Mouse (Mus musculus) hindbrain, postnatal 0 days (tissue): ENCODE results near the gene Nfs1. TPM values are rescaled to one million over a fixed set of nuclear protein-coding genes. Genes with fewer than 3 reads are reported as not detected.
A peak's percentile ranks its signal among the peaks of the same experiment; 100 is the strongest.

Experiments used
- ATAC-seq: fragments of 200-750 bp; cut with Nextera tagmentation; 2 replicates; pipeline ENCODE4 v1.8.0; 2017; ENCODE audit warnings: mild to moderate bottlenecking, moderate TSS enrichment, moderate library complexity
- DNase-seq: peaks from one replicate; pipeline ENCODE4 v3.0.0-alpha.2; 2015; ENCODE audit warnings: low spot score
- H3K27ac ChIP-seq: fragments of 300-500 bp; sonication (generic); 2 replicates; pipeline ENCODE4 v1.5.1; 2014; ENCODE audit warnings: mild to moderate bottlenecking
- H3K27me3 ChIP-seq: fragments of 300-500 bp; sonication (generic); 2 replicates; pipeline ENCODE4 v1.6.1; 2014; ENCODE audit warnings: low read length, mixed read lengths; ENCODE audit not compliant: insufficient read depth
- H3K36me3 ChIP-seq: fragments of 300-500 bp; sonication (generic); 2 replicates; pipeline ENCODE4 v1.6.1; 2014; ENCODE audit warnings: low read length, mixed read lengths; ENCODE audit not compliant: insufficient read depth
- H3K4me1 ChIP-seq: fragments of 300-500 bp; sonication (generic); 2 replicates; pipeline ENCODE4 v1.6.1; 2014; ENCODE audit warnings: antibody characterized with exemption, low read length, mixed read lengths; ENCODE audit not compliant: insufficient read depth
- H3K4me2 ChIP-seq: fragments of 300-500 bp; sonication (generic); 2 replicates; pipeline ENCODE4 v1.6.1; 2014; ENCODE audit warnings: low read depth, mild to moderate bottlenecking, low read length, moderate library complexity, mixed read lengths
- H3K4me3 ChIP-seq: fragments of 300-500 bp; sonication (generic); 2 replicates; pipeline ENCODE4 v1.5.1; 2014; ENCODE audit warnings: low read length
- H3K9ac ChIP-seq: fragments of 300-500 bp; sonication (generic); replicated peaks from 2 replicates; pipeline ENCODE4 v1.6.1; 2014; ENCODE audit warnings: mild to moderate bottlenecking, low read length, moderate library complexity, mixed read lengths
- H3K9me3 ChIP-seq: fragments of 300-500 bp; sonication (generic); 2 replicates; pipeline ENCODE4 v1.6.1; 2016; ENCODE audit warnings: low read length, mixed read lengths
- CTCF ChIP-seq: IDR thresholded peaks from 2 replicates; pipeline ENCODE4 v1.5.1; 2016; ENCODE audit warnings: antibody characterized with exemption, control low read depth, low read depth
- WGBS: fragments of 180-500 bp; shearing (Covaris S2); extraction: QIAGEN DNeasy Blood & Tissue Kit; methylation state at CpG from one replicate; pipeline ENCODE4 v1.1.7; 2014; 5-methylcytosine and 5-hydroxymethylcytosine counted together
- polyA plus RNA-seq: library from polyadenylated mRNA; unstranded; fragments of >200 nt; fragmentation: Nextera tagmentation; extraction: Ambion mirVana; gene quantifications from 2 replicates; pipeline ENCODE4 v1.2.1, GENCODE M21; 2015
- total RNA-seq: library from RNA; depleted of rRNA; stranded (reverse); fragments of >200 nt; gene quantifications from 2 replicates; pipeline ENCODE4 v1.2.3, GENCODE M21; 2014

The Nfs1 gene
- total and polyA plus RNA-seq, 2 experiments from 2014 or later = 39.2 to 49.2 TPM

- H3K36me3 ChIP-seq = peaks cover 13% of the 10 kb centered on the region
- DNase-seq (no peak), ATAC-seq (no peak)
- H3K27me3 ChIP-seq = no peaks in the 10 kb centered on the region
- no peak for TF ChIP-seq CTCF
- peak overlapping the region; percentile 67 for H3K4me2 ChIP-seq
- H3K9me3 ChIP-seq = no peaks in the 10 kb centered on the region
- H3K27ac ChIP-seq = peak overlapping the region; percentile 99; the same call in 1 of the 2 replicates
- H3K9ac ChIP-seq = no peak overlapping the region
- H3K4me1 ChIP-seq = peaks cover 5% of the 10 kb centered on the region; the same call in 1 of the 2 replicates
- H3K4me3 ChIP-seq = no peak overlapping the region
- WGBS = 70% methylated on average over 2 of the region's 2 CpGs
Observed at GRCm38 (mm10) chr2:156181592-156181991, 37.6 kb upstream of the Nfs1 start.

- ATAC-seq = no peak
- peak overlapping the region; percentile 100 for H3K4me3 ChIP-seq
- peak overlapping the region; percentile 67 for H3K4me2 ChIP-seq
- no peak for DNase-seq
- H3K9me3 ChIP-seq = no peaks in the 10 kb centered on the region
- peaks cover 5% of the 10 kb centered on the region; the same call in 1 of the 2 replicates for H3K4me1 ChIP-seq
- no peaks in the 10 kb centered on the region for H3K27me3 ChIP-seq
- 9% methylated on average over 8 of the region's 8 CpGs for WGBS
- H3K27ac ChIP-seq = peak overlapping the region; percentile 99
- peaks cover 13% of the 10 kb centered on the region for H3K36me3 ChIP-seq
- peak overlapping the region; percentile 72 for H3K9ac ChIP-seq
- TF ChIP-seq CTCF = no peak
Observed at GRCm38 (mm10) chr2:156180824-156181590, 37.0 kb upstream of the Nfs1 start.

DNA sequence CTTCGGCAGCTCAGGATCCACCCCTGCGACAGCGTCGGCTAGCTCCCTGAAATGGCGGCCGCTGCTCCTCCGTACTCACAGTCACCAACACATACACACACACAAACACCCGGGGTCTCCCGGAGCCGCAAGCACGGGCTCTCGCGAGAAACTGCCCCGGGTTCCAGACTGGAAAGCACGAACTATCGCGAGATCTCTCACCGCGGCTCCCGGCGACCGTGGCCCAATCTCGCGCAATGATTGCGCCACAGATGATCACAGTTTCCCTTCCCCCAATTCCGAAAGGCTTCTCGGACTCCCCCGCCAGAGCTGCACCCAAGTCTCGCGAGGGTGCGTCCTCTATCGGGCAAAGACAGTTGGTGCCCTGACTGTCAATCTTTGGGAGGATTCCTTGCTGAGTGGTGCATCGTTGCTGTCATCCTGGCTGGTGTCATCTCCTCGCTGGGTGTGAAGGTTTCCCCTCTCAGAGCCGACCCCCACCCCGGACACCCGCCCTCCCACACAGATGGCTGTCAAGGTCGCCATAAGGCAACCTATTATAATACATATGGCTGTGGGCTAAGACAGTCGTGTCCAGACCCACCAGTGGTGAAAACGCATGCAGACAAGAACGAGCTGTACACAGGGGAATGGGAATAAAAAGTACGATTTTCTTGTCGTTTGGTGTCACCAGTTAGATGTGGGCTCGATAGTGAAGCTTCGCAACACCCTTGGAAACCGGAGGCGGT is 36.3 kb upstream of the Nfs1 start, which contains the start of gene Rbm39:
Gene Rbm39 (minus strand): TSS at position 145 of the 728 bp plus-strand sequence.
- Histone ChIP-seq H3K4me3 (peak within 1 kb of the TSS; percentile 100), H3K4me1 (peaks cover 5% of the 10 kb centered on the region; the same call in 1 of the 2 replicates), H3K27ac (peak within 1 kb of the TSS; percentile 99), H3K27me3 (no peaks in the 10 kb centered on the region), H3K36me3 (peaks cover 13% of the 10 kb centered on the region), H3K4me2 (peak within 1 kb of the TSS; percentile 80), H3K9ac (peak within 1 kb of the TSS; percentile 100), H3K9me3 (no peaks in the 10 kb centered on the region)
- WGBS = under 1% methylated on average over 47 of the region's 47 CpGs
- ATAC-seq = peak; percentile 97
- peak; percentile 100 for DNase-seq
- peak; percentile 68 for TF ChIP-seq CTCF

DNA sequence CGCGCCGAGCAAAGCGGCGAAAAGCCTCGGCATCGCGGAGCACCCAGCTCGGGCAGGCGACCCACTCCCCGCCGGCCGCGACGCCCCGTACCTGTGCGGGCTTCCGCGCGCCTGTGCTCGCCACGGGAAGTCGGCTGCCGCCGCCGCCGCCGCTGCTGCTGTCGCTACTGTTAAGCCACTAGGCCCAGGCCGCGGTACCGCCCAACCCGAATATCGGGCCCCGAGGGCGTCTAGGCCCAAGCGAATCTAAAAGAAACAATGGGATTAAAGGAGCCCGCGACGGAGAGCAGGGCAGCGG is 35.8 kb upstream of the Nfs1 start:
- Histone ChIP-seq H3K27ac (peak overlapping the region; percentile 99), H3K9ac (peak overlapping the region; percentile 100), H3K36me3 (peaks cover 13% of the 10 kb centered on the region), H3K9me3 (no peaks in the 10 kb centered on the region), H3K27me3 (no peaks in the 10 kb centered on the region), H3K4me1 (peaks cover 5% of the 10 kb centered on the region; the same call in 1 of the 2 replicates), H3K4me3 (peak overlapping the region; percentile 100), H3K4me2 (peak overlapping the region; percentile 80)
- ATAC-seq (no peak; the same call in 1 of the 2 replicates), DNase-seq (no peak)
- 2% methylated on average over 27 of the region's 41 CpGs for WGBS
- TF ChIP-seq CTCF = no peak

DNA sequence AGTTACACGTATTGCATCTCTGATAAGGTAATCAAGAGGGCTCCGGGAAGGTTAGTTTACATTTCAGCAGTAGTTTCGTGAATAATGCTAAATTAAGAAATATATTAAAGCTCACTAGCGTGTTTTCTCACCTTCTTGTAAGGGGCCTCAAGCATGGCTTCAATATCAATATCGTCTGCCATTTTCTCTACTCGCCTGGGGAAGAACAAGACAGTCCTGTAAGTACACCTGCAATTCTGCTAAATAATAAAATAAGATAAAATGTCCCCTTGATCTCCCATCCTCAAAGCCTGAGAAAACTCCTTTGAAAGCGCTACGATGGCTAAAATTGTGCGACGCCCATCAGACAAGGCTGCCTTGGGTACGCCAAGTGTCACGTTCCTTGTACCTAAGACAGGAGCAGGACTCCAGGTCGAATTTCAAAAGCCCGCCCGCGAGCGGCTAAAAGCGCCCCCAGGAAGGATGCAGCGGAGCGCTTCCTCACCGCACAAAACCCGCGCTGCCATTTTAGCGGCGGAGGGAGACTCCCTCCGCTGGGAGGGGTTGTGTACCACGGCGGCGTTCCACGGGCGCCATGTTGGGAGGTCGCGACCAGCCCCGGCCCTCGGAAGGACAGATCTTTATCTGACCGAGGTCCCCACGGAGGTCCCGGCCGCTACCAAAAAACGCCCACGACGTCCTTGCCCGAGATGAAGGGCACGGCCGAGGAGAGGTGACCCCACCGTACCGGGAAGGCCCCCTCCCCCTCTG is 35.2 kb upstream of the Nfs1 start:
- peak overlapping the region; percentile 99 for H3K27ac ChIP-seq
- H3K27me3 ChIP-seq = no peaks in the 10 kb centered on the region
- 2% methylated on average over 47 of the region's 47 CpGs for WGBS
- peak; percentile 13 for ATAC-seq
- peaks cover 15% of the 10 kb centered on the region for H3K36me3 ChIP-seq
- DNase-seq = peak; percentile 92
- peak overlapping the region; percentile 100 for H3K9ac ChIP-seq
- H3K4me2 ChIP-seq = peak overlapping the region; percentile 80
- no peaks in the 10 kb centered on the region for H3K9me3 ChIP-seq
- peak overlapping the region; percentile 100 for H3K4me3 ChIP-seq
- peak; percentile 39 for TF ChIP-seq CTCF
- H3K4me1 ChIP-seq = peaks cover 5% of the 10 kb centered on the region; the same call in 1 of the 2 replicates

- ATAC-seq = no peak
- H3K27ac ChIP-seq = no peak overlapping the region
- no peak overlapping the region for H3K9ac ChIP-seq
- TF ChIP-seq CTCF = no peak
- no peaks in the 10 kb centered on the region for H3K9me3 ChIP-seq
- peaks cover 5% of the 10 kb centered on the region; the same call in 1 of the 2 replicates for H3K4me1 ChIP-seq
- H3K27me3 ChIP-seq = no peaks in the 10 kb centered on the region
- DNase-seq = no peak
- H3K4me2 ChIP-seq = peak overlapping the region; percentile 80
- H3K36me3 ChIP-seq = peaks cover 20% of the 10 kb centered on the region
- WGBS = 57% methylated on average over 7 of the region's 7 CpGs
- H3K4me3 ChIP-seq = peak overlapping the region; percentile 100; the same call in 1 of the 2 replicates
Observed at GRCm38 (mm10) chr2:156177651-156178050, 33.7 kb upstream of the Nfs1 start.
